Mouse (Mus musculus): ENCODE measurements around the gene Cit. TPM values are rescaled to one million over a fixed set of nuclear protein-coding genes. Genes with fewer than 3 reads are reported as not detected.

Gene Cit
- polyA plus RNA-seq, 1 experiment from 2014 or later, result 5.4 TPM

- Histone ChIP-seq H3K27ac (replicated peaks) (no peak overlapping the region), H3K4me2 (replicated peaks; ENCODE audit: low read depth) (no peak overlapping the region), H3K4me1 (replicated peaks; ENCODE audit: control insufficient read depth, insufficient read depth) (no peaks in the 10 kb centered on the region), H3K27me3 (ENCODE audit: control insufficient read depth, insufficient read depth, low read length) (no peaks in the 10 kb centered on the region), H3K9me3 (ENCODE audit: control insufficient read depth, low read length) (no peaks in the 10 kb centered on the region), H3K36me3 (ENCODE audit: control insufficient read depth, insufficient read depth, low read length) (no peaks in the 10 kb centered on the region; the same call in 1 of the 2 replicates), H3K9ac (ENCODE audit: low read length) (no peak overlapping the region), H3K4me3 (ENCODE audit: low read depth, low read length) (no peak overlapping the region)
- no peak for DNase-seq (ENCODE audit: low spot score)
- ATAC-seq (ENCODE audit: low FRiP score, low TSS enrichment), result no peak
- no peak for TF ChIP-seq CTCF (IDR thresholded peaks at IDR 0.05; ENCODE audit: low read depth)
- no peak for TF ChIP-seq EP300 (optimal IDR thresholded peaks at IDR 0.05)
- WGBS, result 93% methylated on average over 13 of the region's 13 CpGs
These were observed 93.9 kb downstream of the Cit start for GRCm38 (mm10) chr5:115938999-115939398.

- no peak for DNase-seq (ENCODE audit: low spot score)
- Histone ChIP-seq H3K9me3 (ENCODE audit: control insufficient read depth, low read length) (no peaks in the 10 kb centered on the region), H3K9ac (ENCODE audit: low read length) (no peak overlapping the region), H3K27ac (replicated peaks) (no peak overlapping the region), H3K4me3 (ENCODE audit: low read depth, low read length) (no peak overlapping the region), H3K4me1 (replicated peaks; ENCODE audit: control insufficient read depth, insufficient read depth) (no peaks in the 10 kb centered on the region), H3K36me3 (ENCODE audit: control insufficient read depth, insufficient read depth, low read length) (peaks cover 2% of the 10 kb centered on the region; the same call in 1 of the 2 replicates), H3K4me2 (replicated peaks; ENCODE audit: low read depth) (no peak overlapping the region), H3K27me3 (ENCODE audit: control insufficient read depth, insufficient read depth, low read length) (no peaks in the 10 kb centered on the region)
- TF ChIP-seq EP300 (optimal IDR thresholded peaks at IDR 0.05) (no peak), CTCF (IDR thresholded peaks at IDR 0.05; ENCODE audit: low read depth) (peak; percentile 36)
- no peak for ATAC-seq (ENCODE audit: low FRiP score, low TSS enrichment)
- WGBS, result 95% methylated on average over 3 of the region's 3 CpGs
These were observed 97.3 kb downstream of the Cit start for GRCm38 (mm10) chr5:115942389-115942788.

DNA sequence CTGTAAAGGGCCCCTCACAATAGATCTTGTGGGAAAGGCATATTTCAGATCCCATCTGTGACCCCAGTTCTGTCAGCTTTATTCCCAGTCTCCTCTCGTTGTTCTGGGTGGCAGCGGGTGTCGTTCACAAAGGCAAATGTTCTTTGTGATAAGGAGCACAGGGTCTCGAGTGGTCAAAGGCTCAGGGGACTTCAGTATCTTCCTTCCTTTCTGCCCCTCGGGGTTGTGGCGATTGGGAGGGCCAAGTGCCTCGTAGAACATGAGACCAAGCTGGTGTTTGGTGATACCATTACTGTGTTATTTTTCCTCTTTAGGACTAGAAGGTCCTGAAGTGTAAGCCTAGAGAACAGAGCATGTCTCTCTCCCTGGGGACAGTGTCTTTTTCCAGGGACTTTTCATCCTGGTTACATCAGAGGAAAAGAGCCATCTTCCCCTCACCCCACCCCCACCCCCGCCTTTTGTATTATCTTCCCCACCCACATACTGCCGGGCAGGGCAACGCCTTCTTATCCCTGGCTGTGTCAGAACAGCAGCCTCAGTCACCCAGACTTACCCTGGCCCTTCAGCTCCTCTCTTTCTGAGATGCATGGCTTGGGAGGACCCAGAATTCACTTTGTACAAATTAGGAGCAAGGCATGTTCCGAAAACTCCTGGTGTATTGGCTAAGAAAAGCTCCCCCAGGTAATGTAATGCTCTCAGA lies 99.9 kb downstream of the Cit start:
- DNase-seq (ENCODE audit: low spot score) (no peak), ATAC-seq (ENCODE audit: low FRiP score, low TSS enrichment) (no peak)
- no peak for TF ChIP-seq EP300 (optimal IDR thresholded peaks at IDR 0.05)
- no peak for TF ChIP-seq CTCF (IDR thresholded peaks at IDR 0.05; ENCODE audit: low read depth)
- Histone ChIP-seq H3K4me1 (replicated peaks; ENCODE audit: control insufficient read depth, insufficient read depth) (no peaks in the 10 kb centered on the region), H3K27me3 (ENCODE audit: control insufficient read depth, insufficient read depth, low read length) (no peaks in the 10 kb centered on the region), H3K4me3 (ENCODE audit: low read depth, low read length) (no peak overlapping the region), H3K9ac (ENCODE audit: low read length) (no peak overlapping the region), H3K27ac (replicated peaks) (no peak overlapping the region), H3K4me2 (replicated peaks; ENCODE audit: low read depth) (no peak overlapping the region), H3K9me3 (ENCODE audit: control insufficient read depth, low read length) (no peaks in the 10 kb centered on the region), H3K36me3 (ENCODE audit: control insufficient read depth, insufficient read depth, low read length) (peaks cover 2% of the 10 kb centered on the region; the same call in 1 of the 2 replicates)
- WGBS, result 67% methylated on average over 11 of the region's 11 CpGs

- H3K9me3 ChIP-seq (ENCODE audit: control insufficient read depth, low read length), result no peaks in the 10 kb centered on the region
- no peak for ATAC-seq (ENCODE audit: low FRiP score, low TSS enrichment)
- no peak for DNase-seq (ENCODE audit: low spot score)
- no peak overlapping the region for H3K27ac ChIP-seq (replicated peaks)
- no peak overlapping the region for H3K4me2 ChIP-seq (replicated peaks; ENCODE audit: low read depth)
- TF ChIP-seq EP300 (optimal IDR thresholded peaks at IDR 0.05) (no peak), CTCF (IDR thresholded peaks at IDR 0.05; ENCODE audit: low read depth) (no peak)
- WGBS, result 85% methylated on average over 15 of the region's 15 CpGs
- no peaks in the 10 kb centered on the region for H3K4me1 ChIP-seq (replicated peaks; ENCODE audit: control insufficient read depth, insufficient read depth)
- no peaks in the 10 kb centered on the region for H3K27me3 ChIP-seq (ENCODE audit: control insufficient read depth, insufficient read depth, low read length)
- peaks cover 10% of the 10 kb centered on the region; the same call in 1 of the 2 replicates for H3K36me3 ChIP-seq (ENCODE audit: control insufficient read depth, insufficient read depth, low read length)
- H3K4me3 ChIP-seq (ENCODE audit: low read depth, low read length), result no peak overlapping the region
- H3K9ac ChIP-seq (ENCODE audit: low read length), result no peak overlapping the region
These were observed 102.7 kb downstream of the Cit start for GRCm38 (mm10) chr5:115947622-115948353.

DNA sequence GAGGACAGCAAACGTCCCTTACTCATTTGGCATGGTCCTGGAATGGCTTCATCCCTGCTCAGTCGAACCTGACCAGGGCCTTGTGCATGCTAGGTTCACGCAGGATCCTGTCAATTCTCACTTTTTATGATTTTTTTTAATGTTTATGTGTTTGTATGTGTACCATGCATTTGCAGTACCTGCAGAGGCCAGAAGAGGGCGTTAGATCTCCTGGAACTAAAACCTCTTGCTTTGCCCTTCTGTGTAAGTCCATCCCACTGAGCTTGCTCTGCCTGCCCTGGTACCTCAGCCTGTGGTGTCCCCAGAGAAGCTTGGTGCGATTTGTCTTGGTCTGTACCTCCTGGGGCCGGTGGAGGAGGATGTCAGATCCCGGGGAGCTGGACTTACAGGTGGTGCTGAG lies 105.9 kb downstream of the Cit start:
- ATAC-seq (ENCODE audit: low FRiP score, low TSS enrichment) (no peak), DNase-seq (ENCODE audit: low spot score) (no peak)
- Histone ChIP-seq H3K27ac (replicated peaks) (no peak overlapping the region), H3K9ac (ENCODE audit: low read length) (no peak overlapping the region), H3K27me3 (ENCODE audit: control insufficient read depth, insufficient read depth, low read length) (no peaks in the 10 kb centered on the region), H3K36me3 (ENCODE audit: control insufficient read depth, insufficient read depth, low read length) (peaks cover 13% of the 10 kb centered on the region), H3K4me3 (ENCODE audit: low read depth, low read length) (no peak overlapping the region), H3K9me3 (ENCODE audit: control insufficient read depth, low read length) (no peaks in the 10 kb centered on the region), H3K4me2 (replicated peaks; ENCODE audit: low read depth) (no peak overlapping the region), H3K4me1 (replicated peaks; ENCODE audit: control insufficient read depth, insufficient read depth) (no peaks in the 10 kb centered on the region)
- TF ChIP-seq CTCF (IDR thresholded peaks at IDR 0.05; ENCODE audit: low read depth), result peak; percentile 6; the same call in 1 of the 2 replicates
- TF ChIP-seq EP300 (optimal IDR thresholded peaks at IDR 0.05), result no peak
- WGBS, result 79% methylated on average over 7 of the region's 7 CpGs

DNA sequence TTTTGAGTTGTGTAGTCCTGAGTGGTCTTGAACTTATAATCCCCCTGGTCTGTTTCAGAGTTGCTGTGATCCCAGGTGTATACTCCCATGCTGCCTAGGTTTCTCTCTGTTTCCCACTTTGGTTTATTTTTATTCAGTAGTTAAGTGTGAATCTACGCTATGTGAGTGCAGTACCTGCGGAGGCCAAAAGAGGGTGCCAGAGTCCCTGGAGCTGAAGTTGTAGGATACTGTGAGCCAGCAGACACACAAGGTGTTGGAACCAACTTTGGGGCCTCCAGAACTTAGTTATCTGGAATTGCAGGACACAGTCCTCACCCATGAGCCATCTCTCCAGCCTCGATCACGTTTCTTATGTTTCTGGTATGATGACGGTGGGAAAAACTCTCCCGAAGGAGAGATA lies 108.1 kb downstream of the Cit start:
- no peak overlapping the region for H3K4me3 ChIP-seq (ENCODE audit: low read depth, low read length)
- H3K27me3 ChIP-seq (ENCODE audit: control insufficient read depth, insufficient read depth, low read length), result no peaks in the 10 kb centered on the region
- H3K9ac ChIP-seq (ENCODE audit: low read length), result no peak overlapping the region
- 97% methylated on average over 6 of the region's 6 CpGs for WGBS
- no peaks in the 10 kb centered on the region for H3K9me3 ChIP-seq (ENCODE audit: control insufficient read depth, low read length)
- no peaks in the 10 kb centered on the region for H3K4me1 ChIP-seq (replicated peaks; ENCODE audit: control insufficient read depth, insufficient read depth)
- DNase-seq (ENCODE audit: low spot score) (no peak), ATAC-seq (ENCODE audit: low FRiP score, low TSS enrichment) (no peak)
- peaks cover 11% of the 10 kb centered on the region for H3K36me3 ChIP-seq (ENCODE audit: control insufficient read depth, insufficient read depth, low read length)
- H3K4me2 ChIP-seq (replicated peaks; ENCODE audit: low read depth), result no peak overlapping the region
- no peak for TF ChIP-seq EP300 (optimal IDR thresholded peaks at IDR 0.05)
- TF ChIP-seq CTCF (IDR thresholded peaks at IDR 0.05; ENCODE audit: low read depth), result peak; percentile 69
- no peak overlapping the region for H3K27ac ChIP-seq (replicated peaks)
